In genomic region chr15:92975774-92976173, GRCm38 (mm10) we compare ENCODE assay signal across 13 mouse cellular contexts.
DNase-seq lines count a peak whose midpoint lies in the region; ATAC-seq lines count a peak whose summit lies in the region.
"Had no signal": no experiment of that assay in that cellular context is flagged by ENCODE, and none has a peak within 500 bp of the region (broad histone marks: within the 10 kb centered on the region; RNA-seq: fewer than 3 reads in every experiment).

No protein-coding gene starts in this region.

- no peaks in the 10 kb centered on the region for H3K36me3 ChIP-seq in embryonic facial prominence, embryonic 10.5 days (replicated peaks)
- H3K36me3 ChIP-seq: limb, embryonic 13.5 days; midbrain, embryonic 10.5 days; neural tube, embryonic 13.5 days had no signal

- H3K4me3 ChIP-seq in embryonic facial prominence, embryonic 10.5 days: no peak overlapping the region
- H3K4me3 ChIP-seq: limb, embryonic 13.5 days; midbrain, embryonic 10.5 days; neural tube, embryonic 13.5 days had no signal

- no peak overlapping the region for H3K27ac ChIP-seq in embryonic facial prominence, embryonic 10.5 days (replicated peaks)
- H3K27ac ChIP-seq: limb, embryonic 13.5 days; midbrain, embryonic 10.5 days; neural tube, embryonic 13.5 days had no signal

- H3K9me3 ChIP-seq in embryonic facial prominence, embryonic 10.5 days: no peaks in the 10 kb centered on the region
- H3K9me3 ChIP-seq: limb, embryonic 13.5 days; midbrain, embryonic 10.5 days; neural tube, embryonic 13.5 days had no signal

- 82% methylated on average over 4 of the region's 4 CpGs for WGBS in embryonic facial prominence, embryonic 10.5 days

- ATAC-seq in frontal cortex, adult (ENCODE audit: low TSS enrichment): peak; percentile 79
- no peak for ATAC-seq in inflammation-experienced regulatory T-cells, adult 6 months

- H3K27me3 ChIP-seq in embryonic facial prominence, embryonic 10.5 days (replicated peaks; ENCODE audit: low read depth, poor library complexity, severe bottlenecking): no peaks in the 10 kb centered on the region
- H3K27me3 ChIP-seq: limb, embryonic 13.5 days; neural tube, embryonic 13.5 days had no signal

- no peaks in the 10 kb centered on the region for H3K4me1 ChIP-seq in embryonic facial prominence, embryonic 10.5 days
- H3K4me1 ChIP-seq: midbrain, embryonic 10.5 days had no signal

- no peak for DNase-seq in frontal cortex, postnatal 14 days (ENCODE audit: low spot score in 2 of 2)
- peak; percentile 88 for DNase-seq in brain, adult 2 months (ENCODE audit: low read depth, low spot score)
- DNase-seq in layer of hippocampus, adult 11-12 months (ENCODE audit: low spot score): peak; percentile 73
- peak; percentile 3 to 56 for DNase-seq in left cerebral cortex, adult 8-10 months (ENCODE audit: low spot score in 2 of 2)
- DNase-seq in ovary, postnatal 36 days (ENCODE audit: low spot score): no peak
- DNase-seq in embryonic facial prominence, embryonic 10.5 days (ENCODE audit: low spot score): no peak
- DNase-seq: heart, postnatal 10 days; kidney, adult 9 months had no signal

Comparison
In these comparisons a context has a peak if more than half of its experiments do, and no peak if none do; other contexts are left out.
1. DNase-seq: peak in brain, adult 2 months (single experiment), layer of hippocampus, adult 11-12 months (single experiment) and left cerebral cortex, adult 8-10 months (2 of 2); none in frontal cortex, postnatal 14 days (0 of 2), ovary, postnatal 36 days (single experiment) and embryonic facial prominence, embryonic 10.5 days (single experiment).